Mouse (Mus musculus) embryonic fibroblast, embryonic 13.5 days (primary cell): ENCODE results near the gene Scarb2. TPM values are rescaled to one million over a fixed set of nuclear protein-coding genes. Genes with fewer than 3 reads are reported as not detected.
"Not testable (repeated sequence)": the region's sequence is repeated elsewhere in the genome, so short reads cannot be mapped to it uniquely, and the experiment has no call there.

Source experiments
- H3K27ac ChIP-seq: 2 replicates; pipeline ENCODE4 v1.5.1; 2012; ENCODE audit warnings: low read length, control low read depth, inconsistent platforms; ENCODE audit not compliant: insufficient read depth
- H3K4me1 ChIP-seq: 2 replicates; pipeline ENCODE4 v1.6.1; 2011; ENCODE audit warnings: low read length; ENCODE audit not compliant: control insufficient read depth, insufficient read depth
- H3K4me3 ChIP-seq: 2 replicates; pipeline ENCODE4 v1.5.1; 2011; ENCODE audit warnings: mild to moderate bottlenecking, control low read depth, low read length; ENCODE audit not compliant: insufficient read depth
- CTCF ChIP-seq: IDR thresholded peaks from 2 replicates; pipeline ENCODE4 v1.5.1; 2011; ENCODE audit warnings: mild to moderate bottlenecking, control low read depth, low read length, moderate library complexity, borderline replicate concordance; ENCODE audit not compliant: insufficient read depth
- POLR2A ChIP-seq: IDR thresholded peaks from 2 replicates; pipeline ENCODE4 v1.6.1; 2011; ENCODE audit warnings: low read depth, mild to moderate bottlenecking, control low read depth, low read length, moderate library complexity
- polyA plus RNA-seq: library from polyadenylated mRNA; stranded (reverse); fragments of >200 nt; gene quantifications from 2 replicates; pipeline ENCODE4 v1.2.4, GENCODE M21; 2011; ENCODE audit warnings: low read depth; ENCODE audit not compliant: missing spikeins, insufficient read length

Gene Scarb2
- polyA plus RNA-seq: 67.1 and 79.3 TPM in 2 replicates

DNA sequence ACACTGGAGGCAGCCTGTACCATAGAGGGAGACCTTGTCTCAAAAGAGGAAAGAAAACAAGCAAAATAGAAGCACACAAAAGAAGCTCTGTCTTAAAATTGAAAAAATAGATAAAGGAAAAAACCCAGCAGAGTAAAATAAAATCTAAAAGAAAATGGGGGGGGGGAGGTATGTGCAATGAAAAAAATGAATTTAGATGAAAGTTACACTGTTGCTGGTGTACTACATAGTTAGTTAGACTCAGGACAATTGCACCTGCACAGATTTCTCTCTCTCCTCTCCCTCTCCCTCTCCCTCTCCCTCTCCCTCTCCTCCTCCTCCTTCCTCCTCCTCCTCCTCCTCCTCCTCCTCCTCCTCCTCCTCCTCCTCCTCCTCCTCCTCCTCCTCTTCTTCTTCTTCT, at the start of gene Scarb2:
Scarb2 (minus strand) TSS at position 101 of the 400 bp plus-strand sequence.
- no peak within 1 kb of the TSS for H3K27ac ChIP-seq

DNA sequence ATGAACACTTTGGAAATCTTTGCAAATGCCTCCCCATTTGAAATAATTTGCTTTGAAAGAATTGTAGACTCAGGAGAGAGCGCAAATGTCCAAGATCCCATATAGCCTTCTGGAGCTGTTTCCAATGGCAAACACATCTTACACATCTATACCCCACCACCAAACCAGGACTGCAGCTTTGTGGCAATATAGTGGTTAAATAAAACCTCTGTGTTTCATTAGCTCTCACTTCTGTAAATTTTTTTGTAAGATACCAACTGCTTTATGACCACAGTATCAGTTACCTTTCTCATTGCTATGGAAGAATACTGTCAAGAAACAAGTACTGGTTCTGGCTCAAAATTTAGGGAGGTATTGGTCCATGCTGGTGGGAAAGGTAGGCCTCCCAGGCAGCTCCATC, 49.3 kb upstream of the Scarb2 start:
- H3K27ac ChIP-seq: no peak overlapping the region
- no peak overlapping the region for H3K4me3 ChIP-seq
- TF ChIP-seq CTCF (no peak), POLR2A (no peak)

More for the DNA sequence above, at the start of gene Scarb2:
- TF ChIP-seq POLR2A: no peak
- TF ChIP-seq CTCF: no peak
- H3K4me3 ChIP-seq: peak within 1 kb of the TSS; percentile 36
- peaks cover 10% of the 10 kb centered on the region; the same call in 1 of the 2 replicates for H3K4me1 ChIP-seq

DNA sequence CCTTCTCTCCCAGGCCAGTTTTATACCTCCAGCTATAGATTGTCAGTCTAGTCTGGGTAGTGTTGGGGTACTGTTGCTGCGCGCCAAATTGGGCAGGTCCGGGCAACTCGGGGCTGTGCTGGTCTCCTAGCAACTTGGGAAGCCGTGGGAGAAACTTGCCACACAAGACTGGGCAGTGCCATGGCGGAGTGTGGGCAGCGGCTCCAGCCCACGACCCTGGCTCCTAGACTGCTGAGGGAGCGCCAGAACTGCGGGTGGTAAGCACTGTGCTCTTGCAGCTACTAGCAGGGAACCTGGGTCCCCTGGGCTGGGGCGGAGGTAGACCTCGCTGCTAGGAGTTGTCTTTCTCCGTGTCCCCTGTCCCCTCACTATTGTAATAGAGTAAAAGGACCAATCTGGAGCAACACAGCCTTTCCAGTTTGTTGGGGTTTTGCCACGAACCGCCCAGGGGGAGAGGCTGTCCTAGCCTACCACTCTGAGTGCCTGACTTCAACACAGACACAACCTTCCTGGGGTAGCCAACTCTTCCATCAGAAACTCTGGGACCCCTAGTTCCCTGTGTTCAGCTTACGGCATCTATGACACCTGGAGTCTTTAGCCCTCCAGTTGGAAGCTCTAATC, 48.4 kb upstream of the Scarb2 start, which contains the start of gene Fam47e:
Fam47e (plus strand) TSS at position 179 of the 621 bp plus-strand sequence.
- Histone ChIP-seq H3K27ac (no peak within 1 kb of the TSS), H3K4me1 (no peaks in the 10 kb centered on the region), H3K4me3 (no peak within 1 kb of the TSS)
- TF ChIP-seq POLR2A (no peak), CTCF (no peak)

More for the DNA sequence above, 49.3 kb upstream of the Scarb2 start:
- no peaks in the 10 kb centered on the region for H3K4me1 ChIP-seq

DNA sequence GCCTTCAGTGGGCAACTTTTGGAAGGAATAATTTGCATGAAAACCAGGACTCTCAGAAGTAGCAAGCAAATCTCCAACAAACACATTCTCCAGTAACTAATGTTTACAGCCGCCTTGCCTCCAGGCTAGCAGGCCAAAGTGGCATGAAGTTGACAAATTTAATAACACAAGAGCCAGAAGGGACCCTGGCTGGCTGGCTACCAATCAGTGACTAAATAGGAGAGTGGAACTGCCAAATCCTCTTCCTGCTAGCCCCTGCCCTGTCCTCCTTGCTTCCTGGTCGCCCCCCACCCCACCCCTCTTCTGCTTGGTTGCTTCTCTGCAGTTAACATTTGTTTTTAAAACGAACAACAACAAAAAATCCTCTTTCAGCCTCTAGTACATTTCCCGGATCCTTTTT, 47.8 kb upstream of the Scarb2 start:
- Histone ChIP-seq H3K4me1 (no peaks in the 10 kb centered on the region), H3K4me3 (no peak overlapping the region), H3K27ac (no peak overlapping the region)
- TF ChIP-seq POLR2A (no peak), CTCF (no peak)

DNA sequence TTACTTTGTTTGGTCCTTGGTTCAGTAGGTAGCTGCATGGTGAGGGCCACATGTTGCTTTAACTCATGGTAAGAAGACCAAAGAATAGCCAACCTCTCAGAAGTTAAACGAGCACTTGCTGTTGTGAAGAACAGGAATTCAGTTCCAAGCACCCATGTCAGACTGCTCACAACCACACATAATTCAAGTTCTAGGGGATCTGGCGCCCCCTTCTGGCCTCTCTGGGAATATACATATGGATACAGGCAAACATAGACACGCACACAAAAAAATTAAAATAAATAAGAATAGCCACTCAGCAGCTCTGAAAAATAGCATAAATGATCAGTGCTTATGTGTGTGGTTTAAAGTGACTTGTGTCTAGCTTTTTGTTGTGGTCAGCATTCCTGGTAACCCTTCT, 47.3 kb upstream of the Scarb2 start:
- Histone ChIP-seq H3K27ac (no peak overlapping the region), H3K4me3 (no peak overlapping the region), H3K4me1 (no peaks in the 10 kb centered on the region)
- TF ChIP-seq CTCF: no peak
- no peak for TF ChIP-seq POLR2A

DNA sequence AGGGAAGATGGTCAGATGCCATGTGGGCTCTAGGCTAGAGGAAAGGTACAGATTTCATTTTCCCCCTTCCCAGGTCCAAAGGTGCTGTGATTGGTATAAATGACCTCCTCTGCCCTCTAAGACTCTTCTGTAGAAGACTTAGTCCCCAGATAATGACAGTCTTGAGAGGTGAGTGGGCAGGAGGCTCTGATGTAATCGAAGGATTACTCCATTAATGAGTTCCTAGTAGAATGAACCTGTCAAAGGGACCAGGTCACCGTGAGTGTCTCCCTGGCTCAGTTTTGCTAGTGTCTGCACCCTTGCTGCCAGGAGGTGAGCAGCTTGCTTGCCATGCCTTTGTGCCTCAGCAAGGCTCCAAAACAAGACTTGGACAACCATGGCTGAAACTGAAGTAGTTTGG, 46.0 kb upstream of the Scarb2 start:
- H3K4me3 ChIP-seq: no peak overlapping the region
- H3K4me1 ChIP-seq: no peaks in the 10 kb centered on the region
- H3K27ac ChIP-seq: no peak overlapping the region
- TF ChIP-seq POLR2A (no peak), CTCF (no peak)

DNA sequence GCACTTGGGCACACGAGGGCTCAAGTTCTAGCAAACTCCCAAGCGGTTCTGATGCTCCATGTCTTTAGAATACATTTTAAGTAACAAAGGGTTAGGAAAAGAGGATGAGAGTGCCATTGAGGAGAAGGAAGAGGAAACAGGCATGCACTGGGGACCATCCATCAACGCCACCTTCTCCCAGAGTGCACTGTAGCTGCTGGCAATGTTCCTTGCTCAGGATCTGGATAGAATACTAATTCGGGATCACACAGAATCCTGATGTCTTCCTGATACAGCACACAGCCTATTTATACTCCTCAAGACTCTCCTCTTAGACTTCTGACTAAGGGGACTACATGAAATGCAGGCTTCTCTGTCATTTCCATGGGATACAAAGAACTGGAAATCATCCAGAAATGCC, 33.1 kb upstream of the Scarb2 start:
- Histone ChIP-seq H3K27ac (no peak overlapping the region), H3K4me1 (no peaks in the 10 kb centered on the region), H3K4me3 (no peak overlapping the region)
- no peak for TF ChIP-seq CTCF
- TF ChIP-seq POLR2A: no peak

DNA sequence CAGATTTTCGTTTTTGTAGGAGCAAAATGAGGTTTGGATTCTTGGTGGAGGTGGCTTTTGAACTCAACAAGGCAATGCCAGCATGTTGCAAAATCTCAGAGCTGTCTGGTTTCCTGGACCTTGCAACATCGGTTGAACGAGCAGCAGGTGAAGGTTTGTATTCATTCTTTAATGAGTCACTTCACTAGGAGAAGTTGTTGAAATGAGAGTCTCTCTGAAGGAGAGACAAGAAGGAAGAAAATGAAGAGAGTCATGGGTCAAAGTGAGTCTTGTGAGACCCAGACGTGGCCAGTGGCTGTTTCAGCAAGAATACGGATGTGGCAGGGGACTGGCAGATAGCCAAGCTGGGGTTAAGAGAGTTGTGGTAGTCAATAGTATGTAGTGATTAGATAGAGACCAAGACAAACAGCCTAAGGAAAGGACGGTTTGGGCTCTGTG, 18.2 kb upstream of the Scarb2 start:
- no peak for TF ChIP-seq CTCF
- no peak for TF ChIP-seq POLR2A
- Histone ChIP-seq H3K27ac (no peak overlapping the region), H3K4me1 (no peaks in the 10 kb centered on the region), H3K4me3 (no peak overlapping the region)

DNA sequence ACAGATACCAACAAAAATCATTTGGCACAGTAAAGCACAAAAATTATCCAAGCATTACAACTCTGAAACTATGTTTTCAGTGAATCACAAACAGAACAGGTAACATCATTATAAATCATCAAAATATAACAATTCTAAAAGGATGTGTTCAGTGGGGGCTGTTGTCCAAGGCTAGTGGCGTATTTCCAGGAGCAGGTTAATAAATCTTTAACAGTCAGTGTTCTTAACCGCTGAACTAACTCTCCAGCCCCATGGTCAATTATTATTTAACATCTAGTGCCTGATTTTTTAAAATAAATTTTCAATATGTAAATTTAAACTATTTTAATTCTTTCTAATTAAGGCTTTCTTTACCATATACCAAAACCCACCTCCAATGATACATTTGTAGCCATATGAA, 14.5 kb upstream of the Scarb2 start:
- H3K27ac ChIP-seq, H3K4me3 ChIP-seq, H3K4me1 ChIP-seq: not testable (repeated sequence)

DNA sequence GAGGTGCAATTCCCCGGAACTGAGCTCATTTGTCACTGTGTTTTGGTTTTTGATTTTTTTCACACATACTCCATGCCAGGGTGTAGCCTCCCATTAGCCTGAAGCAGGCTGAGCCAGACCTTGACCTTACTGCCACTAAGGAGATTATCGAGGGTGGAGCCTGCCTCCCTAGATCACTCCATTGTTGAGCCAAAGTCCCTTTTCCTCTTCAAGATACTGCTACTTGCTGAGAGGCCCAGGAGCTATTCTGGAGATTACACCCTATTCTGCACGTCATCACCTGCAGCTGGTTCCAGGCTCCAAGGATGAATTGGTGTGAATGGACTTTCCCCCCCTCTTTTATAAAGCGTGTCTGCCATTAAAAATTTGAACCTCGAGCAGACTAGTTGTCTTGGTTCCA, 5.4 kb upstream of the Scarb2 start:
- Histone ChIP-seq H3K4me3 (no peak overlapping the region), H3K4me1 (no peaks in the 10 kb centered on the region), H3K27ac (no peak overlapping the region)
- TF ChIP-seq POLR2A (no peak), CTCF (no peak)

DNA sequence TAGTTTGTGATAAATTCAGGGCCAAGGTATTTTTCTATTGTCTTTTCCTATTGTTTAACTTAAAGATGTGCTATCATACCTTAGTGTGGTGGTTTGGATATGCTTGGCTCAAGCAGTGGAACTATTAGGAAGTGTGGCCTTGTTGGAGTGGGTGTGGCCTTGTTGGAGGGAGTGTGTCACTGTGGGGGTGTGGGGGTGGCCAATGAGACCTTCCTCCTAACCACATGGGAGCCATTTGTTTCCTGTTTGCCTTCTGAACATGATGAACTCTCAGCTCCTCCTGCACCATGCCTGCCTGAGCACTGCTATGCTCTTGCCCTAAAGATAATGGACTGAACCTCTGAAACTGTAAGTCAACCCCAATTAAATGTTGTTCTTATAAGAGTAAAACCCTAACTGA, 4.6 kb upstream of the Scarb2 start:
- Histone ChIP-seq H3K4me1 (peaks cover under 1% of the 10 kb centered on the region; the same call in 1 of the 2 replicates), H3K27ac (no peak overlapping the region), H3K4me3 (no peak overlapping the region)
- TF ChIP-seq CTCF (no peak), POLR2A (no peak)
